Mouse (Mus musculus): ENCODE results near the gene Srr.

Gene Srr

GRCm38 (mm10) chr11:74925577-74926387 lies at the start of gene Srr, which contains the start of gene Smg6:
TSS of gene Srr (minus strand) at chr11:74925948.
TSS of gene Smg6 (plus strand) at chr11:74925823.
- DNase-seq = peak; percentile 93

GRCm38 (mm10) chr11:74974615-74975014 lies 48.9 kb upstream of the Srr start:
- DNase-seq = no peak

GRCm38 (mm10) chr11:74973290-74974157 lies 47.8 kb upstream of the Srr start:
- DNase-seq = no peak

DNA sequence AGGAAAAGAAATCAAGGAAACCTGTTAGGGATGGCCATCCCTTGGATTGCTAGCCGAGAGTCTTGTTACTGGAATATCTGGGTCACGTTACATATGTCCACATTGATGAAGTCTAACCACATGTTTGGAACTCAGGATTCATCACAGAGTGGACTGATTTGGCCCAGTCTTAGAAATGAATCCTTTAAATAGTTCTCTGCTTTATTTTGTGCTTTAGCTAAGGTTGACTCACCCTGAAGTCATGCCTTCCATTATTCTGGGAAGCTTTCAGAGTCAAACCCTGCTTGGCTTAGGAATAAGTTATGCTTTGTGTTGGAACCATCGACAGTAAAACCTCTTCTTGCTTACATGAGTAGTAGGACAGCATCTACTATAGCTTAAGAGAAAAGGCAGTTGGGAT lies 39.8 kb upstream of the Srr start:
- no peak for DNase-seq

- DNase-seq = no peak
Measured at GRCm38 (mm10) chr11:74962846-74963407, 37.2 kb upstream of the Srr start.

- no peak for DNase-seq
Measured at GRCm38 (mm10) chr11:74961953-74962352, 36.2 kb upstream of the Srr start.

- DNase-seq = no peak
Measured at GRCm38 (mm10) chr11:74960031-74960551, 34.3 kb upstream of the Srr start.

DNA sequence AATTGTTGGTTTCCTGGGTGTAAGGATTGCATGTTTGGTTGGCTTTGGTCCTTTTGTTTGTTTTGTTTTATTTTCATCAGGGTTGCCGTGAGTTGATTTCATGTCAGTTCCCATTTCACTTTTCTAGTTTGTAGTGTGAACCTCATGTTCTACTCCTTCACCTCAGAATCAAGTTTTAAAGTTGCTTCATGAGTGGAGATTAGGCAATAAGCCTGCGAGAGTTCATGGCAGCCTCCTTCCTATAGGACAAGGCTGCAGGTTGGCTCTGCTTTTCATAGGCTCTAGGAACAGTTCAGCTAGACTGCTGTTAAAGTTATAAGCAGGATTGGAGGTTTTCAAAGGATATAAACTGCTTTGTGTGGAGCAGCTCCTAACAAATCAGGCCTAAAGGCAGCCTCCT lies 33.8 kb upstream of the Srr start:
- DNase-seq = no peak

DNA sequence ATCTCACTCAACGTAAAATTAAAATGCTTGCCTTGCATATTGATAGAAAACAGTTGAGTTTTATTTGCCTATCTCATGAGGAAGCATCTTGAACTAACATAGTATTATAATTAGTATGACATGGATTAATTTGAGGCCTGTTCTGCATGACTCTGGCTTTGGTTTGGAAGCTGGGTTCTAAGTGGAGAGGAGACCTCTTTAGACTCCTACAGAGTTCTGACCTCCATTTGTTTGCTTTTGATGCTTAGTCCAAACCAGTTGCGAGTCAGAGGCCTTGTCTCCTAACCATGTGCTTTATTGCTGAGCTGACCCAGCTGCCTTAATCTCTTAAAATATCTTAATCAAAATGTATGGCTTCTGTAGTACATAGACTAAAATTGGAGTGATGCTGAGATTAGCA lies 31.9 kb upstream of the Srr start:
- no peak for DNase-seq

GRCm38 (mm10) chr11:74956006-74956405 lies 30.3 kb upstream of the Srr start:
- DNase-seq = no peak

DNA sequence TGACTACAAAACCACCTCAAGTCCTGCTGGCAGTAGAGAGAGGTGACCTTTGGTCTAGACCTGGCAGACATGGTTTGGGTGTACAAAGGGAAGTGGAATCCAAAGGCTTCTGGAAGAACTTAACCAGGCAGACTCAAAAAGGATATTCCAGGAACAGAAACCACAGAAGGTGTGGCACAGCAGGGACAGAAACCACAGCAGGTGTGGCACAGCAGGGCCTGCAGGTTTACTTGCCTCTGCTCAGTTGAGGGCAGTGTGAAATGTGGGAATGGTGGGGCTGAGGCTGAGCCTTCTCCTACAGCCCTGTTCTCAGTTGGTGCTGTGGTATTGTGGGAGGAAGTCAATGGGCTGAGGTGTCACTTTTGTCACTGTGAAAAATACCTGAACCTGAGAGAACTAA lies 29.2 kb upstream of the Srr start:
- no peak for DNase-seq

DNA sequence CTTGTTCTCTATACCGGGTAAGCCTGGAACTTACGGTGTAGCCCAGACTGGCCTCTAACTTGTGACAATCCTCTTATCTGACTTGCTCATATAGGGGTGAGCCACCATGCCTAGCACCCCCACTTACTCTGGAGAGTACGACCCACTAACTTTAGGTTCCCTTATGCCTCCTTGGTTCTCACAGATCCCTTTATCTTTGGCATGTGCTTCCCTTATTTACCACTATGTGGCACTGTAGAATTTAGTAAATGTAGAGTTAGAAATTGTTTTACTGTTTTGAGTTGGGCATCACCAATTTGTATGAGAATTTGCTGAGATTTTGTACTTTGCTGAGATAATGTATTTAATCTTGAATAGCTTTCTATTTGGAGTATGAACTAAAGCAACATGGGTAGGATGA lies 20.6 kb upstream of the Srr start:
- DNase-seq = no peak

- DNase-seq = no peak
Measured at GRCm38 (mm10) chr11:74930391-74930790, 4.6 kb upstream of the Srr start.

GRCm38 (mm10) chr11:74929111-74929510 lies 3.4 kb upstream of the Srr start:
- no peak for DNase-seq

- no peak for DNase-seq
Measured at GRCm38 (mm10) chr11:74927236-74927725, 1.5 kb upstream of the Srr start.

DNA sequence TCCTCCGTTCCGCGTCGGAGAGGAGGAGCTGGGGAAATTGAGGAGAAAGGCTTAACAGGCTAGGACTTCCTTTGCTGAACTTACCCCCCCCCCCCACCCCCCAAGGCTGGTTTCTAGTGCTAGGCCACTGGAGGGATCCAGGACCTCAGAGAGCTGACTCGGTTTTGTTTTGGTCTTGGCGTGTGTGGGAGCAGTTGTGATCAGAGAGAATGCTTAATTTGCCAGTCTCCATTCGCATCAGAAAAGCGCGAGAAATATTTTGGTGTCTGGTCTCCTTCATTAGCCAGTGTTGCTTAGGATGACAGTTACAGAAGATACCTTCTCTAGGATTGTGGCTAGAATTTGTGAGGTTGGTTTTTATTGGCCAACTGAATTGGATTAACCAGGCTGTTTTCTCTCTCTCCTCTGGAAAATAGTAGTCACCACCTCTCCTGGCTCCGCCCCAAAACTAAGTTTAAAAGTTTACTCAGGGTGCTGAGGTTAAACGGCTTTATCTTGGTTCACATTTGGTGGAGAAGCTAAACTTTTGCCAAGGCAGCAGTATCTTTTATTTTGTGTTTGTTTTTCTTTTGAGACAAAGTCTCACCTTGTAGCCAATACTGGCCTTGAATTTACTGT lies 749 bp upstream of the Srr start:
- no peak for DNase-seq

DNA sequence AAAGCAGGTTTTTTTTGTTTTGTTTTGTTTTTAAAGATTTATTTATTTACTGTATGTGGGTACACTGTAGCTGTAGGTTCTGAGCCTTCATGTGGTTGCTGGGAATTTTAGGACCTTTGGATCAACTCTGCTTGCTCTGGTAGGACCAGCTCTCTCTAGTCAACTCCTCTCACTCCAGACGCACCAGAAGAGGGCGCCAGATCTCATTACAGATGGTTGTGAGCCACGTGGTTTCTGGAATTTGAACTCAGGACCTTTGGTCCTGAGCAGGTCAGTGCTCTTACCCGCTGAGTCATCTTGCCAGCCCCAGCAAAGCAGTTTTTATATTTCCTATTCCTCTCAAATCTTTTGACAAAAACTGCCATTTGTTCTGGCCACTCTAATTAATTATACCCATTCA lies 1.6 kb downstream of the Srr start:
- no peak for DNase-seq

DNA sequence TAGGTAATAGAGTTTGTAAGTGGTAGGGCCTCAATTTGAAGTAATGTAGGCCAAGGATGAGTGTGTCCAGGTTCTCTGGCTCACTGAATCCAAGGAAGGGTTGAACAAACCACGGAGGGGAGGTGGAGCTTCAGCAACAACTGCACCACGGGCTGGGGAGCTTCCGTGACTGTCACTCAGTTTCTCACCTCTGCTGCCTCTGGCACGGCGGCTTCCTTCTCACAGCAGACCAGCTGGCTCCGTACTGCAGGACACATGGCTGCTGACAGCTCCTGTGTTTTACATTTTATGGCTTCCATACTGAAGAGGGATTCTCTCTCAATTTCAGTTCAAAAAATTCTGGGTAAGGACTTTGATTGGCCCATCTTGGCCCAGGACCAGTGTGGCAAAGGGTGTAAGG lies 6.5 kb downstream of the Srr start:
- DNase-seq = no peak

- DNase-seq = no peak
Measured at GRCm38 (mm10) chr11:74912492-74912891, 13.3 kb downstream of the Srr start.

GRCm38 (mm10) chr11:74909978-74910377 lies 15.8 kb downstream of the Srr start:
- DNase-seq = no peak

- no peak for DNase-seq
Measured at GRCm38 (mm10) chr11:74908618-74909399, 16.9 kb downstream of the Srr start.

DNA sequence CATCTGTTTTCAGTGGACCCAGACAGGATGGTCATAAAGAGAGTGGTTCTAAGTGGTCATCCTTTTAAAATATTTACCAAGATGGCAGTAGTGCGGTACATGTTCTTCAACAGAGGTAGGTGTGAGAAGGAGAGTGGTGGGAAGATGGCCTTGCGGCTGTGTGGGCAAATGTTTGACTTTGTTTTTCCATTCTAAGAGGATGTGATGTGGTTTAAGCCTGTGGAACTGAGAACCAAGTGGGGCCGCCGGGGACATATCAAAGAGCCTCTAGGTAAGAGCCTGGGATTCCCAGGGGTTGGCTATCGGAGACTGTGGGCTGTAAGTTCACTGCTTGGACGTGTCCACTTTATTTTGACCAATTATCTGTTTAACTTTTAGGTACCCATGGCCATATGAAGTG lies 17.9 kb downstream of the Srr start:
- no peak for DNase-seq

All from right cerebral cortex, postnatal 25 days (tissue).